Mouse (Mus musculus) liver, adult 2 months (tissue): ENCODE results near the gene Lhpp. TPM values are rescaled to one million over a fixed set of nuclear protein-coding genes. Genes with fewer than 3 reads are reported as not detected.

Experiments
- DNase-seq: peaks from one replicate; pipeline ENCODE4 v3.0.0-alpha.2; 2011; ENCODE audit warnings: low read depth, low spot score; ENCODE audit errors: extremely low read depth
- H3K27ac ChIP-seq: fragments of 200-500 bp; replicated peaks from 2 replicates; pipeline ENCODE4 v1.5.1; 2012; ENCODE audit warnings: low read depth, mild to moderate bottlenecking, control low read depth, inconsistent platforms, low read length; ENCODE audit not compliant: insufficient read depth
- H3K27me3 ChIP-seq: fragments of 200-500 bp; 2 replicates; pipeline ENCODE4 v1.6.1; 2012; ENCODE audit warnings: mild to moderate bottlenecking, moderate library complexity, low read length, inconsistent platforms; ENCODE audit not compliant: control insufficient read depth, insufficient read depth
- H3K36me3 ChIP-seq: fragments of 200-500 bp; 2 replicates; pipeline ENCODE4 v1.6.1; 2012; ENCODE audit warnings: low read length, inconsistent platforms; ENCODE audit not compliant: control insufficient read depth, insufficient read depth
- H3K4me1 ChIP-seq: fragments of 200-500 bp; 2 replicates; pipeline ENCODE4 v1.6.1; 2011; ENCODE audit warnings: low read length; ENCODE audit not compliant: control insufficient read depth, insufficient read depth
- H3K4me3 ChIP-seq: fragments of 200-500 bp; 2 replicates; pipeline ENCODE4 v1.5.1; 2011; ENCODE audit warnings: low read depth, mild to moderate bottlenecking, control low read depth, low read length, moderate library complexity; ENCODE audit not compliant: insufficient read depth
- H3K79me2 ChIP-seq: fragments of 200-500 bp; 2 replicates; pipeline ENCODE4 v1.6.1; 2012; ENCODE audit warnings: inconsistent platforms, mild to moderate bottlenecking, low read length, moderate library complexity; ENCODE audit not compliant: control insufficient read depth, insufficient read depth
- H3K9ac ChIP-seq: fragments of 200-500 bp; 2 replicates; pipeline ENCODE4 v1.6.1; 2012; ENCODE audit warnings: low read depth, mild to moderate bottlenecking, control low read depth, inconsistent platforms, low read length
- CTCF ChIP-seq: fragments of 200-500 bp; IDR thresholded peaks from 2 replicates; pipeline ENCODE4 v1.5.1; 2011; ENCODE audit warnings: low read depth, low read length, control low read depth
- POLR2A ChIP-seq: fragments of 200-500 bp; IDR thresholded peaks from 2 replicates; pipeline ENCODE4 v1.6.1; 2011; ENCODE audit warnings: low read length, control low read depth; ENCODE audit not compliant: insufficient read depth; ENCODE audit errors: extremely low read depth
- WGBS: fragments of 180-500 bp; shearing (Covaris S2); methylation state at CpG from one replicate; pipeline ENCODE4 v1.1.7; 2018; 5-methylcytosine and 5-hydroxymethylcytosine counted together
- polyA plus RNA-seq: library from polyadenylated mRNA; depleted of rRNA; stranded (reverse); fragments of >200 nt; gene quantifications from 2 replicates; pipeline ENCODE4 v1.2.3, GENCODE M21; 2012
- total RNA-seq: library from RNA; depleted of rRNA; stranded (reverse); fragments of >200 nt; gene quantifications from 2 replicates; pipeline ENCODE4 v1.2.3, GENCODE M21; 2014

Gene Lhpp
- total and polyA plus RNA-seq, 2 experiments: 60.2 to 137 TPM

- H3K4me1 ChIP-seq: peaks cover 2% of the 10 kb centered on the region; the same call in 1 of the 2 replicates
- no peak for DNase-seq
- no peak overlapping the region for H3K9ac ChIP-seq
- TF ChIP-seq POLR2A (no peak), CTCF (no peak)
- no peaks in the 10 kb centered on the region for H3K79me2 ChIP-seq
- H3K36me3 ChIP-seq: no peaks in the 10 kb centered on the region
- no peak overlapping the region for H3K27ac ChIP-seq
- 91% methylated on average over 2 of the region's 2 CpGs for WGBS
- H3K27me3 ChIP-seq: no peaks in the 10 kb centered on the region; the same call in 1 of the 2 replicates
- no peak overlapping the region for H3K4me3 ChIP-seq
Measured at GRCm38 (mm10) chr7:132581441-132581840, 29.0 kb upstream of the Lhpp start.

- H3K9ac ChIP-seq: no peak overlapping the region
- peak; percentile 82 for DNase-seq
- H3K36me3 ChIP-seq: no peaks in the 10 kb centered on the region
- no peak for TF ChIP-seq CTCF
- TF ChIP-seq POLR2A: no peak
- WGBS: 26% methylated on average over 3 of the region's 3 CpGs
- no peaks in the 10 kb centered on the region; the same call in 1 of the 2 replicates for H3K27me3 ChIP-seq
- no peaks in the 10 kb centered on the region for H3K79me2 ChIP-seq
- no peak overlapping the region for H3K4me3 ChIP-seq
- no peak overlapping the region for H3K27ac ChIP-seq
- no peaks in the 10 kb centered on the region for H3K4me1 ChIP-seq
Measured at GRCm38 (mm10) chr7:132585695-132586491, 24.5 kb upstream of the Lhpp start.

- WGBS: 85% methylated on average over 5 of the region's 5 CpGs
- Histone ChIP-seq H3K4me3 (no peak overlapping the region), H3K9ac (no peak overlapping the region), H3K79me2 (no peaks in the 10 kb centered on the region), H3K27ac (no peak overlapping the region), H3K27me3 (no peaks in the 10 kb centered on the region; the same call in 1 of the 2 replicates), H3K36me3 (no peaks in the 10 kb centered on the region), H3K4me1 (no peaks in the 10 kb centered on the region)
- DNase-seq: no peak
- TF ChIP-seq CTCF: no peak
- no peak for TF ChIP-seq POLR2A
Measured at GRCm38 (mm10) chr7:132587167-132587566, 23.3 kb upstream of the Lhpp start.

GRCm38 (mm10) chr7:132589610-132590009 is 20.8 kb upstream of the Lhpp start:
- peak; percentile 84 for DNase-seq
- no peaks in the 10 kb centered on the region; the same call in 1 of the 2 replicates for H3K27me3 ChIP-seq
- H3K79me2 ChIP-seq: no peaks in the 10 kb centered on the region
- H3K9ac ChIP-seq: no peak overlapping the region
- TF ChIP-seq CTCF: no peak
- no peak for TF ChIP-seq POLR2A
- WGBS: 20% methylated on average over 5 of the region's 5 CpGs
- no peaks in the 10 kb centered on the region for H3K4me1 ChIP-seq
- no peak overlapping the region for H3K4me3 ChIP-seq
- H3K36me3 ChIP-seq: no peaks in the 10 kb centered on the region
- H3K27ac ChIP-seq: no peak overlapping the region

- TF ChIP-seq CTCF: no peak
- TF ChIP-seq POLR2A: no peak
- no peak for DNase-seq
- no peaks in the 10 kb centered on the region for H3K79me2 ChIP-seq
- WGBS: 79% methylated on average over 2 of the region's 2 CpGs
- H3K4me1 ChIP-seq: no peaks in the 10 kb centered on the region
- peaks cover 10% of the 10 kb centered on the region for H3K27me3 ChIP-seq
- H3K27ac ChIP-seq: no peak overlapping the region
- no peak overlapping the region for H3K9ac ChIP-seq
- no peak overlapping the region for H3K4me3 ChIP-seq
- no peaks in the 10 kb centered on the region for H3K36me3 ChIP-seq
Measured at GRCm38 (mm10) chr7:132593762-132594161, 16.7 kb upstream of the Lhpp start.

- no peaks in the 10 kb centered on the region for H3K4me1 ChIP-seq
- H3K27ac ChIP-seq: no peak overlapping the region
- no peak for TF ChIP-seq POLR2A
- TF ChIP-seq CTCF: no peak
- no peak for DNase-seq
- no peak overlapping the region for H3K4me3 ChIP-seq
- 98% methylated on average over 2 of the region's 2 CpGs for WGBS
- H3K36me3 ChIP-seq: no peaks in the 10 kb centered on the region
- peaks cover 14% of the 10 kb centered on the region for H3K27me3 ChIP-seq
- H3K79me2 ChIP-seq: no peaks in the 10 kb centered on the region
- H3K9ac ChIP-seq: no peak overlapping the region
Measured at GRCm38 (mm10) chr7:132594325-132594724, 16.1 kb upstream of the Lhpp start.
